Mouse (Mus musculus): ENCODE results near the gene Fntb.

Gene Fntb

DNA sequence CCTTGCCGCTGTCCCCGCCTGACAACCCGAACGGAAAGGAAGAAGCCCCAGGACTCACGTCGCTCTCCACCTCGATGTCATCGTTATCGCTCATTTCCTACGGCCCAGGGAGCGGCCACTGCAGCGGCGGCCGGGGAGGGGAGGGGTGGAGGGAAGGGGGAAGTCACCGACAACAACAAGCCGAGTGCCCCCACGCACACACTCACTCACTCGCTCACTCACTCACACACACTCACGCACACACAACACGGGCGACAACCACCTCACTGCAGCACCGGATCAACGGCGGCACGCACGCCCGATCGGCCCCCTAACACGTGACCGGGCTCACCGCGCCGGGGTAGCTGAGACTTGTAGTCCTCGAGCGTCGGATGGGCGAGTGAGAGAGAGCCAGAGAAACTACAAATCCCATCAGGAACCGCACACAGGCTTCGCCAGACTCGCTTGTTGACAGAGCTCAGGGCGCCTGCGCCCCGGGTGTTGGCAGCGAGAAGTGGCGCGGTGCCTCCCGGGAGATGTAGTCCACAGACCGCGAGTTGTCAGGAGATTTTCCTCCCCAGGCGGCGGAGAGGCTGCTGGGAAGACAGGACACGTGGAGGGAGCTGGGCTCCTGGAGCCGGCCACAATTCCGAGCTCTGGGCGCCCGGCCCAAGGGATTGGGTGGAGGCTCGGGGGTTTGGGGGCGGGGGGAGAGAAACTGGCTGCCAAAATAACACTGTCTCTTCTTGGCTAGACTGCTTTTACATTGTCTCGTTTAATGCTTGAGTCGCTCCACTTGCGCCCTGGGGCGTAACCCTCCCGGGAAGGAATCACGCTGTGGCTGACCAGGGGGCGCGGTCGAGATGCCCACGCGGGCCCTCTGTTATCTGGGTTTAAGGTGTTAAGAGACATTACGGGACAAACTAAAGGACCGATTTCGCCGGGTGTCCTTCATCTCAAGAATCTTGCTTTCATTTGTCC lies 196.8 kb downstream of the Fntb start, which contains the start of gene Max:
Max (minus strand) TSS at position 270 of the 960 bp plus-strand sequence.
- DNase-seq = peak; percentile 100

GRCm38 (mm10) chr12:76965089-76965488 lies 199.7 kb downstream of the Fntb start:
- DNase-seq = no peak

DNA sequence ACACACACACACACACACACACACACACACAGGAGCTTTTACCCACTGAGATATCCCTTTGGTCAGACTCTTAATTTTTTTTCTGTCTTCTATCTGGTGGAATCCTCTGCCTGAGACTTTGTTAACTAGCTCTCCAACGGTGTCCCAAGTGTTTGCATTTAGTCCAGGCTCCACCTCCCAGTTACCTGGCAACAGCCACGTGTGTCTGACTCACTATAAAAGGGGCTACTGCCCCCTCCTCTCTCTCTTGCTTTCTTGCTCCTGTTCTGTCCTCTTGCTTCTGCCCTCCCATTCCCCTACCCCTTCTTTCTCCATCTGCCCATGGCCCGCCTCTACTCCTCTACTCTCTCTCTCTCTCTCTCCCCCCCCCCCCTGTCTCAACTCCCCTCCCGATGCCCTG lies 200.5 kb downstream of the Fntb start:
- no peak for DNase-seq

All from kidney, postnatal 14 days (tissue).